8 mouse cellular contexts compared by ENCODE assay signal in the genomic region with DNA sequence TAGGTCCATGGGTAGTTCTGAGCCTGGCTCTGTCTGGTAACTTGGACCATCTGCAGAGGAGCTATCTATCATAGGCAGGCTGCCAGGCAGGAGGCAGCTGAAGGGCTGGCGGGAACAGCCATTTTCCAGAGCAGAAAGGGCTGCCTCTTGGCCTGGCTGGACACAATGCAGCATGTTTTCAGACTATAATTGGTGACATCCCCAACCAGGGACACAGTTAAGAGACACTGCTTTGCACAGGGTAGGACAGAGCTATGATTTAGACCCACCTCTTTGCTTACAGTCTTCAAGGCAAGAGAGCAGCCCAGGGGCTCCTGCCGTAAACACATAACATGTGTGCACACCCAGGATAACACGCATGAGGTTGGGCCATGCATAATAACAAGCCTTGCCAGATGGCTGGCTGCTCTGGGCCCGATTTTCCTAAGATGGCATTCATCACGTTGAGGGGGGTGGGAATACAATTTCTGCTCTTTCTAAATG. TPM values are rescaled to one million over a fixed set of nuclear protein-coding genes. Genes with fewer than 3 reads are reported as not detected.
DNase-seq lines count a peak whose midpoint lies in the region; ATAC-seq and TF ChIP-seq lines count a peak whose summit lies in the region.

No protein-coding gene starts in this region.

- no peak overlapping the region for H3K9ac ChIP-seq in forebrain, embryonic 12.5 days
- H3K9ac ChIP-seq in MEL (ENCODE audit: control insufficient read depth, low read depth, low read length, poor library complexity, severe bottlenecking), result peak overlapping the region; percentile 6; the same call in 1 of the 2 replicates
- no peak overlapping the region for H3K9ac ChIP-seq in forebrain, postnatal 0 days
- no peak overlapping the region for H3K9ac ChIP-seq in stomach, postnatal 0 days (ENCODE audit: low read length)

- ATAC-seq in forebrain, embryonic 12.5 days (ENCODE audit: low FRiP score), result no peak
- ATAC-seq in forebrain, postnatal 0 days, result peak; percentile 85
- peak; percentile 38; the same call in 1 of the 2 replicates for ATAC-seq in stomach, postnatal 0 days (ENCODE audit: low FRiP score, low TSS enrichment)

- H3K4me3 ChIP-seq in forebrain, embryonic 12.5 days (replicated peaks), result no peak overlapping the region
- H3K4me3 ChIP-seq in forebrain, embryonic 10.5 days, result no peak overlapping the region
- H3K4me3 ChIP-seq in MEL (ENCODE audit: control insufficient read depth in 1 of 2, insufficient read depth in 1 of 2, low read depth in 2 of 2, low read length in 2 of 2), result no peak overlapping the region
- no peak overlapping the region for H3K4me3 ChIP-seq in forebrain, postnatal 0 days (ENCODE audit: low read depth, low read length)
- H3K4me3 ChIP-seq in stomach, postnatal 0 days (ENCODE audit: low read depth, low read length), result no peak overlapping the region

- 83% methylated on average over 5 of the region's 5 CpGs for WGBS in forebrain, embryonic 12.5 days
- 86% methylated on average over 5 of the region's 5 CpGs for WGBS in forebrain, embryonic 10.5 days
- WGBS in forebrain, postnatal 0 days, result 38% methylated on average over 5 of the region's 5 CpGs
- WGBS in stomach, postnatal 0 days, result 70% methylated on average over 5 of the region's 5 CpGs

- no peak overlapping the region for H3K4me2 ChIP-seq in forebrain, embryonic 12.5 days
- H3K4me2 ChIP-seq in forebrain, postnatal 0 days (ENCODE audit: low read depth), result no peak overlapping the region
- no peak overlapping the region for H3K4me2 ChIP-seq in stomach, postnatal 0 days (replicated peaks; ENCODE audit: low read depth)

- no peaks in the 10 kb centered on the region for H3K27me3 ChIP-seq in forebrain, embryonic 12.5 days
- H3K27me3 ChIP-seq in forebrain, embryonic 10.5 days (ENCODE audit: poor library complexity, severe bottlenecking), result no peaks in the 10 kb centered on the region
- no peaks in the 10 kb centered on the region for H3K27me3 ChIP-seq in MEL (ENCODE audit: control insufficient read depth in 1 of 2, insufficient read depth in 2 of 2, low read length in 2 of 2)
- no peaks in the 10 kb centered on the region for H3K27me3 ChIP-seq in forebrain, postnatal 0 days (ENCODE audit: insufficient read depth, low read length)
- H3K27me3 ChIP-seq in stomach, postnatal 0 days (ENCODE audit: control insufficient read depth, insufficient read depth, low read length), result no peaks in the 10 kb centered on the region

- 0 out of 2 replicates have a peak overlapping the region, but pooled peaks have one; percentile 19 for H3K27ac ChIP-seq in forebrain, embryonic 12.5 days
- H3K27ac ChIP-seq in forebrain, embryonic 10.5 days, result no peak overlapping the region
- peak overlapping the region; percentile 56 for H3K27ac ChIP-seq in MEL (ENCODE audit: control insufficient read depth, low read depth, low read length)
- peak overlapping the region; percentile 77 for H3K27ac ChIP-seq in forebrain, postnatal 0 days (ENCODE audit: low read depth, low read length)
- H3K27ac ChIP-seq in stomach, postnatal 0 days (replicated peaks), result no peak overlapping the region

- no peaks in the 10 kb centered on the region for H3K36me3 ChIP-seq in forebrain, embryonic 12.5 days (replicated peaks)
- H3K36me3 ChIP-seq in forebrain, embryonic 10.5 days (replicated peaks), result no peaks in the 10 kb centered on the region
- H3K36me3 ChIP-seq in MEL (ENCODE audit: control insufficient read depth in 1 of 2, insufficient read depth in 2 of 2, low read length in 2 of 2), result peaks cover 0 to 18% of the 10 kb centered on the region in 2 experiments; a peak in 2 of 4 replicates
- H3K36me3 ChIP-seq in forebrain, postnatal 0 days (ENCODE audit: insufficient read depth), result no peaks in the 10 kb centered on the region
- no peaks in the 10 kb centered on the region for H3K36me3 ChIP-seq in stomach, postnatal 0 days (ENCODE audit: control insufficient read depth, insufficient read depth, low read length)

- H3K79me2 ChIP-seq in MEL (ENCODE audit: control insufficient read depth, insufficient read depth, low read length, poor library complexity), result no peaks in the 10 kb centered on the region

- H3K4me1 ChIP-seq in forebrain, embryonic 12.5 days, result peaks cover 18% of the 10 kb centered on the region
- peaks cover 19% of the 10 kb centered on the region for H3K4me1 ChIP-seq in forebrain, embryonic 10.5 days
- H3K4me1 ChIP-seq in MEL (ENCODE audit: control insufficient read depth in 1 of 2, insufficient read depth in 2 of 2, low read length in 2 of 2), result peaks cover 0 to 20% of the 10 kb centered on the region in 2 experiments; a peak in 2 of 4 replicates
- H3K4me1 ChIP-seq in forebrain, postnatal 0 days (ENCODE audit: insufficient read depth), result peaks cover 13% of the 10 kb centered on the region
- H3K4me1 ChIP-seq in stomach, postnatal 0 days (replicated peaks; ENCODE audit: control insufficient read depth, insufficient read depth), result no peaks in the 10 kb centered on the region

- 0 out of 2 replicates have a peak, but pooled peaks cover 6% of the 10 kb centered on the region for H3K9me3 ChIP-seq in forebrain, embryonic 12.5 days
- no peaks in the 10 kb centered on the region; the same call in 1 of the 2 replicates for H3K9me3 ChIP-seq in forebrain, embryonic 10.5 days
- H3K9me3 ChIP-seq in MEL (replicated peaks; ENCODE audit: insufficient read depth, low read length), result no peaks in the 10 kb centered on the region
- no peaks in the 10 kb centered on the region for H3K9me3 ChIP-seq in forebrain, postnatal 0 days (ENCODE audit: low read length)
- H3K9me3 ChIP-seq in stomach, postnatal 0 days (ENCODE audit: control insufficient read depth, low read length), result no peaks in the 10 kb centered on the region

- TF ChIP-seq POLR2A in MEL (IDR thresholded peaks at IDR 0.05; ENCODE audit: control insufficient read depth in 1 of 2, insufficient read depth in 1 of 2, low read depth in 1 of 2, low read length in 2 of 2, poor library complexity in 1 of 2), result no peak

- no peak for DNase-seq in forebrain, embryonic 10.5 days (ENCODE audit: extremely low spot score, low spot score)
- no peak for DNase-seq in MEL (ENCODE audit: low read depth, low spot score)
- peak; percentile 83 for DNase-seq in forebrain, postnatal 0 days
- DNase-seq in layer of hippocampus, postnatal 10 days (ENCODE audit: low spot score in 2 of 2), result peak; percentile 46 to 59
- no peak for DNase-seq in stomach, postnatal 0 days (ENCODE audit: low spot score)
- no peak for DNase-seq in ovary, postnatal 36 days (ENCODE audit: low spot score)
- DNase-seq in kidney, adult 11 months, result no peak

- no peak for TF ChIP-seq CTCF in MEL (IDR thresholded peaks at IDR 0.05 in 2 of 3, conservative IDR thresholded peaks at IDR 0.05 in 1 of 3; ENCODE audit: control insufficient read depth in 1 of 3, insufficient read depth in 1 of 3, low read depth in 2 of 3, low read length in 3 of 3, poor library complexity in 1 of 3, severe bottlenecking in 1 of 3)
- no peak for TF ChIP-seq CTCF in forebrain, postnatal 0 days (IDR thresholded peaks at IDR 0.05; ENCODE audit: low read depth)
- no peak for TF ChIP-seq CTCF in stomach, postnatal 0 days (IDR thresholded peaks at IDR 0.05; ENCODE audit: low read depth)

- TF ChIP-seq RAD21 in MEL (IDR thresholded peaks at IDR 0.05; ENCODE audit: low read depth, low read length), result no peak

- TF ChIP-seq EP300 in MEL (IDR thresholded peaks at IDR 0.05; ENCODE audit: low read depth in 1 of 2, low read length in 2 of 2), result no peak; a peak in 1 of 4 replicates
- TF ChIP-seq EP300 in stomach, postnatal 0 days (optimal IDR thresholded peaks at IDR 0.05), result no peak

TF ChIP-seq in MEL, 35 proteins besides CTCF, POLR2A, EP300 and RAD21:
- no peak for TF ChIP-seq CHD2 (IDR thresholded peaks at IDR 0.05; ENCODE audit: low read length)
- TF ChIP-seq TAL1 (IDR thresholded peaks at IDR 0.05; ENCODE audit: low read length), result peak; percentile 34; the same call in 1 of the 2 replicates

RNA-seq across cellular contexts. Expression of a gene that starts 23.1 kb away (rescaled TPM):
- polyA plus RNA-seq in forebrain, embryonic 12.5 days (2016; fragmentation: Nextera tagmentation; extraction: Ambion mirVana), result 8.2 and 11.4 TPM in 2 replicates
- polyA plus RNA-seq in forebrain, embryonic 10.5 days (2016; fragmentation: Nextera tagmentation; extraction: Ambion mirVana), result 8.0 and 8.4 TPM in 2 replicates
- 6.9 and 8.2 TPM in 2 replicates for total RNA-seq in MEL (2012; rRNA removed)
- polyA plus RNA-seq in MEL (2012; ENCODE audit: insufficient read depth in 1 of 2, insufficient read length in 2 of 2, low read depth in 1 of 2, low replicate concordance in 2 of 2, missing spikeins in 1 of 2), result 10 to 100 TPM in 1 of 2 experiments, not detected in 1; 20.3 TPM
- 10.2 and 16.5 TPM in 2 replicates for total RNA-seq in forebrain, postnatal 0 days (2014; rRNA removed)
- 9.8 and 14.2 TPM in 2 replicates for polyA plus RNA-seq in forebrain, postnatal 0 days (2015; fragmentation: Nextera tagmentation; extraction: Ambion mirVana)
- total RNA-seq in layer of hippocampus, postnatal 10 days (2021), result 10 to 100 TPM; 85.2 to 96.2 TPM
- polyA plus RNA-seq in stomach, postnatal 0 days (2015; fragmentation: Nextera tagmentation; extraction: Ambion mirVana), result 6.7 and 8.0 TPM in 2 replicates

RNA-seq across cellular contexts. Expression of a gene that starts 29.9 kb away (rescaled TPM):
- 211 and 218 TPM in 2 replicates for polyA plus RNA-seq in forebrain, embryonic 12.5 days (2016; fragmentation: Nextera tagmentation; extraction: Ambion mirVana)
- 102 and 107 TPM in 2 replicates for polyA plus RNA-seq in forebrain, embryonic 10.5 days (2016; fragmentation: Nextera tagmentation; extraction: Ambion mirVana)
- total RNA-seq in MEL (2012; rRNA removed), result 7.2 and 9.2 TPM in 2 replicates
- 10 to 100 TPM in 1 of 2 experiments, not detected in 1; 11.0 TPM for polyA plus RNA-seq in MEL (2012; ENCODE audit: insufficient read depth in 1 of 2, insufficient read length in 2 of 2, low read depth in 1 of 2, low replicate concordance in 2 of 2, missing spikeins in 1 of 2)
- total RNA-seq in forebrain, postnatal 0 days (2014; rRNA removed), result 13.8 and 13.9 TPM in 2 replicates
- polyA plus RNA-seq in forebrain, postnatal 0 days (2015; fragmentation: Nextera tagmentation; extraction: Ambion mirVana), result 34.3 and 35.1 TPM in 2 replicates
- 10 to 100 TPM; 22.0 to 23.1 TPM for total RNA-seq in layer of hippocampus, postnatal 10 days (2021)
- polyA plus RNA-seq in stomach, postnatal 0 days (2015; fragmentation: Nextera tagmentation; extraction: Ambion mirVana), result 37.1 and 39.1 TPM in 2 replicates

Comparison
In these comparisons a context has a peak if more than half of its experiments do, and no peak if none do; other contexts are left out.
1. H3K27ac ChIP-seq: peak in forebrain, embryonic 12.5 days (single experiment), MEL (single experiment) and forebrain, postnatal 0 days (single experiment); none in forebrain, embryonic 10.5 days (single experiment) and stomach, postnatal 0 days (single experiment).
2. DNase-seq: peak in forebrain, postnatal 0 days (single experiment) and layer of hippocampus, postnatal 10 days (2 of 2); none in forebrain, embryonic 10.5 days (single experiment), MEL (single experiment), stomach, postnatal 0 days (single experiment), ovary, postnatal 36 days (single experiment) and kidney, adult 11 months (single experiment).